Mouse (Mus musculus) ES-E14 (cell line): ENCODE data around the gene Aldh1b1.

Source experiments
- CHD2 ChIP-seq: IDR thresholded peaks from 2 replicates; pipeline ENCODE4 v1.6.1; 2014; ENCODE audit warnings: mild to moderate bottlenecking, low read depth, low read length, inconsistent platforms
- HCFC1 ChIP-seq: IDR thresholded peaks from 2 replicates; pipeline ENCODE4 v1.6.1; 2012; ENCODE audit warnings: low read length, inconsistent platforms, borderline replicate concordance; ENCODE audit not compliant: insufficient read depth
- MAFK ChIP-seq: IDR thresholded peaks from 2 replicates; pipeline ENCODE4 v1.6.1; 2014; ENCODE audit warnings: mild to moderate bottlenecking, low read depth, low read length, inconsistent platforms; ENCODE audit not compliant: insufficient read depth
- ZC3H11A ChIP-seq: IDR thresholded peaks from 2 replicates; pipeline ENCODE4 v1.6.1; 2012; ENCODE audit warnings: low read depth, mild to moderate bottlenecking, inconsistent platforms, low read length, borderline replicate concordance

DNA sequence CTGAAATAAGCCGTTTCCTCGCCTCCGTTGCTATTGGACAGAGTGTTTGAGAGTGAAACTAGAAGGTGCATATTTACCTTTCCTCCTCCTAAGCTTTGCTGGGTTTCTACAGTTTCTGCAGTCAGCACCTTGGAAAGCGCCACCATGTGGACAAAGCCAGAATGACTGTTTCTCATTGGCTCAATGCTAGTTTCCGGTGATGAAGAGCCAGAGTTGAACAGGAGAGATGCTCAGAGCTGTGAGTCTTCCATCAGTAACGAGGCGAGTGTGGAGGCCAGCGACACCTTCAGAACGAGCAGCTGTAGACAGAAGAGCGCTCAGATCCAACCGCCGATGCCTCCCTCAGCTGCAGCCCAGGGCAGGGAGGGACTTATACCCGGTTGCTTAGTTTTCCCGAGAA is 45.5 kb downstream of the Aldh1b1 start:
- TF ChIP-seq CHD2 (no peak), ZC3H11A (no peak), HCFC1 (no peak), MAFK (no peak)
